Mouse (Mus musculus): ENCODE data around the gene Arhgef12. TPM values are rescaled to one million over a fixed set of nuclear protein-coding genes. Genes with fewer than 3 reads are reported as not detected.
A peak's percentile ranks its signal among the peaks of the same experiment; 100 is the strongest.
"Not testable (repeated sequence)": the region's sequence is repeated elsewhere in the genome, so short reads cannot be mapped to it uniquely, and the experiment has no call there.

The Arhgef12 gene
- total RNA-seq (2021), result 100 to 1,000 TPM; 149 to 163 TPM

GRCm38 (mm10) chr9:43107187-43107517 is at the start of gene Arhgef12:
Arhgef12 (minus strand) TSS chr9:43107239.
- intact Hi-C loops (cut with DNase I), result loop anchor here (2.0 to 5.0 kb wide), 2 partner anchors 85 to 106 kb away; no protein-coding TSS in a partner anchor
- DNase-seq (ENCODE audit: low spot score in 2 of 2), result peak; percentile 59 to 77

- DNase-seq (ENCODE audit: low spot score in 2 of 2), result no peak
- intact Hi-C loops (cut with DNase I), result no loop called here
Measured at GRCm38 (mm10) chr9:43155960-43156359, 48.9 kb upstream of the Arhgef12 start.

- intact Hi-C loops (cut with DNase I), result no loop called here
- DNase-seq (ENCODE audit: low spot score in 2 of 2), result no peak
Measured at GRCm38 (mm10) chr9:43151779-43152178, 44.7 kb upstream of the Arhgef12 start.

- intact Hi-C loops (cut with DNase I), result no loop called here
- no peak for DNase-seq (ENCODE audit: low spot score in 2 of 2)
Measured at GRCm38 (mm10) chr9:43150957-43151356, 43.9 kb upstream of the Arhgef12 start.

- DNase-seq (ENCODE audit: low spot score in 2 of 2), result peak; percentile 66 to 85
- intact Hi-C loops (cut with DNase I), result no loop called here
Measured at GRCm38 (mm10) chr9:43150075-43150474, 43.0 kb upstream of the Arhgef12 start.

- DNase-seq (ENCODE audit: low spot score in 2 of 2), result peak; percentile 36 to 84
- intact Hi-C loops (cut with DNase I), result no loop called here
Measured at GRCm38 (mm10) chr9:43149498-43149897, 42.5 kb upstream of the Arhgef12 start.

- intact Hi-C loops (cut with DNase I), result no loop called here
- no peak for DNase-seq (ENCODE audit: low spot score in 2 of 2)
Measured at GRCm38 (mm10) chr9:43145196-43145595, 38.2 kb upstream of the Arhgef12 start.

GRCm38 (mm10) chr9:43144206-43144810 is 37.3 kb upstream of the Arhgef12 start:
- intact Hi-C loops (cut with DNase I), result no loop called here

GRCm38 (mm10) chr9:43141839-43142238 is 34.8 kb upstream of the Arhgef12 start:
- intact Hi-C loops (cut with DNase I), result loop anchor here (1.0 kb wide), 2 partner anchors 69 to 142 kb away; no protein-coding TSS in a partner anchor

More at GRCm38 (mm10) chr9:43144206-43144810, 37.3 kb upstream of the Arhgef12 start:
- peak in 1 of 2 experiments; percentile 41 for DNase-seq (ENCODE audit: low spot score in 2 of 2)

GRCm38 (mm10) chr9:43133525-43133924 is 26.5 kb upstream of the Arhgef12 start:
- peak; percentile 68 to 94 for DNase-seq (ENCODE audit: low spot score in 2 of 2)
- intact Hi-C loops (cut with DNase I), result loop anchor here (10.0 kb wide), 1 partner anchor 809 kb away; no protein-coding TSS in a partner anchor

More at GRCm38 (mm10) chr9:43141839-43142238, 34.8 kb upstream of the Arhgef12 start:
- DNase-seq (ENCODE audit: low spot score in 2 of 2), result peak; percentile 78

GRCm38 (mm10) chr9:43132380-43132779 is 25.3 kb upstream of the Arhgef12 start:
- DNase-seq (ENCODE audit: low spot score in 2 of 2), result no peak

GRCm38 (mm10) chr9:43131940-43132339 is 24.9 kb upstream of the Arhgef12 start:
- intact Hi-C loops (cut with DNase I), result loop anchor here (10.0 kb wide), 1 partner anchor 807 kb away; no protein-coding TSS in a partner anchor
- DNase-seq (ENCODE audit: low spot score in 2 of 2), result no peak

More at GRCm38 (mm10) chr9:43132380-43132779, 25.3 kb upstream of the Arhgef12 start:
- intact Hi-C loops (cut with DNase I), result loop anchor here (10.0 kb wide), 1 partner anchor 808 kb away; no protein-coding TSS in a partner anchor

GRCm38 (mm10) chr9:43130684-43131083 is 23.6 kb upstream of the Arhgef12 start:
- no peak for DNase-seq (ENCODE audit: low spot score in 2 of 2)
- intact Hi-C loops (cut with DNase I), result loop anchor here (10.0 kb wide), 1 partner anchor 806 kb away; no protein-coding TSS in a partner anchor

- peak in 1 of 2 experiments; percentile 66 for DNase-seq (ENCODE audit: low spot score in 2 of 2)
- intact Hi-C loops (cut with DNase I), result no loop called here
Measured at GRCm38 (mm10) chr9:43127101-43127787, 20.2 kb upstream of the Arhgef12 start.

- DNase-seq (ENCODE audit: low spot score in 2 of 2), result peak in 1 of 2 experiments; percentile 25
Measured at GRCm38 (mm10) chr9:43122379-43122778, 15.3 kb upstream of the Arhgef12 start.

GRCm38 (mm10) chr9:43121948-43122347 is 14.9 kb upstream of the Arhgef12 start:
- DNase-seq (ENCODE audit: low spot score in 2 of 2); intact Hi-C loops (cut with DNase I): not testable (repeated sequence)

More at GRCm38 (mm10) chr9:43122379-43122778, 15.3 kb upstream of the Arhgef12 start:
- intact Hi-C loops (cut with DNase I), result no loop called here

- intact Hi-C loops (cut with DNase I), result no loop called here
- no peak for DNase-seq (ENCODE audit: low spot score in 2 of 2)
Measured at GRCm38 (mm10) chr9:43116997-43117336, 9.9 kb upstream of the Arhgef12 start.

GRCm38 (mm10) chr9:43116134-43116996 is 9.3 kb upstream of the Arhgef12 start, which contains the start of gene Tmem136:
Tmem136 (minus strand) TSS chr9:43116570.
- peak; percentile 68 to 70 for DNase-seq (ENCODE audit: low spot score in 2 of 2)
- intact Hi-C loops (cut with DNase I), result no loop called here

- peak in 1 of 2 experiments; percentile 49 for DNase-seq (ENCODE audit: low spot score in 2 of 2)
- intact Hi-C loops (cut with DNase I), result no loop called here
Measured at GRCm38 (mm10) chr9:43115431-43116133, 8.5 kb upstream of the Arhgef12 start.
